Mouse (Mus musculus): ENCODE data around the gene Coa7.

GRCm38 (mm10) chr4:108387681-108388253 is 59.8 kb downstream of the Coa7 start:
- TF ChIP-seq GATA1 (IDR thresholded peaks at IDR 0.05; ENCODE audit: low read depth, low read length) (no peak), RAD21 (IDR thresholded peaks at IDR 0.05; ENCODE audit: low read depth, low read length) (no peak), MAZ (IDR thresholded peaks at IDR 0.05; ENCODE audit: low read depth, low read length) (no peak), MXI1 (IDR thresholded peaks at IDR 0.05; ENCODE audit: low read depth, low read length) (no peak), ZNF384 (IDR thresholded peaks at IDR 0.05; ENCODE audit: low read depth, low read length) (no peak), USF2 (IDR thresholded peaks at IDR 0.05; ENCODE audit: borderline replicate concordance in 1 of 2, insufficient read depth in 1 of 2, low read depth in 1 of 2, low read length in 2 of 2) (no peak)

All from MEL (cell line).